Mouse (Mus musculus) limb, embryonic 10.5 days (tissue): ENCODE measurements around the gene Cep44. TPM values are rescaled to one million over a fixed set of nuclear protein-coding genes. Genes with fewer than 3 reads are reported as not detected.

Source experiments
- microRNA-seq: library from miRNA; unstranded; fragments of <30 nt; microRNA quantifications from one replicate; pipeline ENCODE4, GENCODE M21; 2017
- polyA plus RNA-seq: library from polyadenylated mRNA; unstranded; fragments of >200 nt; fragmentation: Nextera tagmentation; extraction: Ambion mirVana; gene quantifications from 2 replicates; pipeline ENCODE4 v1.2.1, GENCODE M21; 2016

The Cep44 gene
- polyA plus RNA-seq, 1 experiment from 2014 or later = 43.2 TPM

Small RNA genes within 50 kb of the gene (microRNA-seq; reads per million reads assigned to microRNA genes)
- gene Gm25992 = not detected

Other genes with a start within 250 kb of the Cep44 start
- 39.2 and 39.5 TPM in 2 replicates for gene Fbxo8, start within 50 bp of the Cep44 start, polyA plus RNA-seq